In the genomic region with DNA sequence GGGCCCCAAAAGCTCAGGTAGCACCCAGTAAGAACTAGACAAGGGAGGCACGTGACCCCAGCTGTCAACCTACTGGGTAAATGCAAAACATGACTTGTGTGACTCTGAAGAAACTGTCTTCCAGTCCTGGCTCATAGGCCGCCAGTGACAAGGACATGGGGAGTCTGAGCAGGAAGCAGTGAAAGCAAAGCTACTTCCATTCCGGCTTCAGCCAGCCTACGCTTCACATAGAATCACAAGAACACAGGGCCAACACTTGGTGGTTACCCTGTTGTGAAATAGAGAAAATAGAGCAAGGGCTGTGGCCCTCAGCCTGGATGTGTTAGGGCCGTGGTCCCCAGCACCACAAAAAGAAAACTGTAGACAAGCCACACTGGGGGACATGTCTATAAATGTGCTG, we compare ENCODE assay signal across 31 mouse cellular contexts.
"Had no signal": no experiment of that assay in that cellular context is flagged by ENCODE, and none has a peak within 500 bp of the region (broad histone marks: within the 10 kb centered on the region; RNA-seq: fewer than 3 reads in every experiment).

No protein-coding gene starts in this region.

- H3K9me3 ChIP-seq: limb, embryonic 10.5 days; limb, embryonic 12.5 days; limb, embryonic 13.5 days; limb, embryonic 15.5 days; liver, embryonic 12.5 days; liver, embryonic 13.5 days; liver, embryonic 15.5 days; lung, embryonic 15.5 days; megakaryocyte, embryonic 14.5 days; midbrain, embryonic 12.5 days; midbrain, embryonic 13.5 days; midbrain, embryonic 15.5 days; neural tube, embryonic 12.5 days had no signal

- H3K27me3 ChIP-seq: limb, embryonic 12.5 days; limb, embryonic 13.5 days; limb, embryonic 15.5 days; liver, embryonic 12.5 days; liver, embryonic 13.5 days; liver, embryonic 15.5 days; lung, embryonic 15.5 days; megakaryocyte, embryonic 14.5 days; midbrain, embryonic 12.5 days; midbrain, embryonic 13.5 days; midbrain, embryonic 15.5 days; neural tube, embryonic 12.5 days had no signal

- H3K9ac ChIP-seq: limb, embryonic 12.5 days; limb, embryonic 13.5 days; limb, embryonic 15.5 days; liver, embryonic 12.5 days; liver, embryonic 13.5 days; liver, embryonic 14.5 days; liver, embryonic 15.5 days; liver, postnatal 0 days; lung, embryonic 14.5 days; lung, embryonic 15.5 days; midbrain, embryonic 12.5 days; midbrain, embryonic 13.5 days; midbrain, embryonic 15.5 days; neural tube, embryonic 12.5 days had no signal

- H3K4me2 ChIP-seq: limb, embryonic 12.5 days; limb, embryonic 13.5 days; limb, embryonic 15.5 days; liver, embryonic 11.5 days; liver, embryonic 12.5 days; liver, embryonic 13.5 days; liver, embryonic 15.5 days; lung, embryonic 14.5 days; lung, embryonic 15.5 days; midbrain, embryonic 12.5 days; midbrain, embryonic 13.5 days; midbrain, embryonic 15.5 days; neural tube, embryonic 12.5 days had no signal

- DNase-seq: left cerebral cortex, postnatal 4 days; liver; liver, embryonic 13.5 days; liver, postnatal 0 days; lung, adult 18-20 months; lung, adult 2 months; lung, embryonic 14.5 days; lung, postnatal 10 days; lung, postnatal 14 days; lung, postnatal 36 days; lung, postnatal 4 days; midbrain, embryonic 14.5 days had no signal

- H3K4me1 ChIP-seq: limb, embryonic 10.5 days; limb, embryonic 12.5 days; limb, embryonic 15.5 days; liver, embryonic 12.5 days; midbrain, embryonic 12.5 days; midbrain, embryonic 15.5 days; neural tube, embryonic 12.5 days had no signal

- H3K27ac ChIP-seq: left cerebral cortex, adult 2 months; limb, embryonic 10.5 days; limb, embryonic 12.5 days; limb, embryonic 13.5 days; limb, embryonic 15.5 days; liver, embryonic 12.5 days; liver, embryonic 13.5 days; liver, embryonic 14.5 days; liver, embryonic 15.5 days; lung, embryonic 15.5 days; macrophage; midbrain, embryonic 12.5 days; midbrain, embryonic 13.5 days; midbrain, embryonic 15.5 days; neural tube, embryonic 12.5 days had no signal

- H3K4me3 ChIP-seq: left cerebral cortex, adult 2 months; limb, embryonic 10.5 days; limb, embryonic 12.5 days; limb, embryonic 13.5 days; limb, embryonic 15.5 days; liver, embryonic 12.5 days; liver, embryonic 13.5 days; liver, embryonic 15.5 days; lung, embryonic 15.5 days; megakaryocyte, embryonic 14.5 days; midbrain, embryonic 12.5 days; midbrain, embryonic 13.5 days; midbrain, embryonic 15.5 days; myocyte; neural tube, embryonic 12.5 days had no signal

- ATAC-seq: liver, embryonic 12.5 days; liver, postnatal 0 days; lung, postnatal 0 days; midbrain, embryonic 13.5 days; midbrain, embryonic 15.5 days; midbrain, embryonic 16.5 days had no signal
